Mouse (Mus musculus) T-cell, adult 2 months (primary cell): Measurements from ENCODE around the gene Efcab10.

Experiments used
- DNase-seq: peaks from one replicate; pipeline ENCODE4 v3.0.0; 2022; ENCODE audit warnings: low spot score

The Efcab10 gene

GRCm38 (mm10) chr12:33427726-33428125 lies 33.1 kb downstream of the Efcab10 start:
- DNase-seq = no peak

GRCm38 (mm10) chr12:33429387-33430160 lies 34.9 kb downstream of the Efcab10 start, which contains the start of gene Twistnb:
Gene Twistnb (plus strand): TSS chr12:33429635.
- DNase-seq = peak; percentile 95

- peak; percentile 65 for DNase-seq
Observed at GRCm38 (mm10) chr12:33433812-33434211, 39.2 kb downstream of the Efcab10 start.

GRCm38 (mm10) chr12:33434758-33435157 lies 40.1 kb downstream of the Efcab10 start:
- peak; percentile 32 for DNase-seq
